In the genomic region with DNA sequence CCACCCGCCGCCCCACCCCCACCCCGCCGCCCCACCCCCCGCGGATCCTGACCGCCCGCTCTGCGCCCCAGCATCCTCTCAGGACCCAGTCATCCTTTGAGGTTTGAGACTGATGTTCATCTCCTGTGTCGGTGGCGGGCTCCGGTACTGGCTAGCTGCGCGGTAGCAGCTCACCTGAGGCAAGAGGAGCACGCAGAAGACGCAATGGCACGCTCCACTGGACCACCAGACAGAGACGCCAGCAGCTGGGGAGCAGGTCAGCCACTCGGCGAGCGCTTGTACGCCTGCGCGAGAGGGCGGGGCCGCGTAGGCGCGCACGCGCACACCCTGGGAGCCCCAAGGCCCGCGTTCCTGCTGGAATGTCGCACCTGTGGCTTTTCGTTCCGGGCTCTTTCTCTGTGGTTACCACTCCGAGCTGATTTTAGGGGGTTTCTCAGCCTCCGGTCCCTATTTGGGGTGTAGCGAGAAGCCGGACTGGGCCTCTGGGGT, we compare ENCODE assay signal across 8 mouse cellular contexts. TPM values are rescaled to one million over a fixed set of nuclear protein-coding genes. Genes with fewer than 3 reads are reported as not detected.
DNase-seq lines count a peak whose midpoint lies in the region; ATAC-seq and TF ChIP-seq lines count a peak whose summit lies in the region.

A gene (plus strand): TSS at position 305 of the 489 bp plus-strand sequence.

- no peaks in the 10 kb centered on the region for H3K9me3 ChIP-seq in forebrain, embryonic 15.5 days
- H3K9me3 ChIP-seq in lung, embryonic 14.5 days (ENCODE audit: low read depth, low read length), result no peaks in the 10 kb centered on the region

- TF ChIP-seq CTCF in layer of hippocampus, adult 2 months (conservative IDR thresholded peaks at IDR 0.05), result no peak
- no peak for TF ChIP-seq CTCF in lung, embryonic 14.5 days (IDR thresholded peaks at IDR 0.05; ENCODE audit: low read depth)
- TF ChIP-seq CTCF in olfactory bulb, adult 2 months (IDR thresholded peaks at IDR 0.05; ENCODE audit: insufficient read depth, low read depth, low read length), result no peak
- TF ChIP-seq CTCF in thymus, adult 2 months (IDR thresholded peaks at IDR 0.05; ENCODE audit: borderline replicate concordance, control insufficient read depth, extremely low read depth, insufficient read depth, low read length, poor library complexity), result no peak

- peak within 1 kb of the TSS; percentile 86 for H3K27ac ChIP-seq in forebrain, embryonic 15.5 days (replicated peaks)
- H3K27ac ChIP-seq in layer of hippocampus, adult 2 months, result peak within 1 kb of the TSS; percentile 94
- H3K27ac ChIP-seq in lung, embryonic 14.5 days (ENCODE audit: low read depth), result peak within 1 kb of the TSS; percentile 80
- peak within 1 kb of the TSS; percentile 36 for H3K27ac ChIP-seq in olfactory bulb, adult 2 months (ENCODE audit: insufficient read depth, low read depth, low read length)
- peak within 1 kb of the TSS; percentile 57; the same call in 1 of the 2 replicates for H3K27ac ChIP-seq in thymus, adult 2 months (ENCODE audit: control insufficient read depth, insufficient read depth, low read length)

- TF ChIP-seq POLR2A in olfactory bulb, adult 2 months (IDR thresholded peaks at IDR 0.05; ENCODE audit: insufficient read depth, low read depth, low read length), result peak; percentile 88
- peak; percentile 71 for TF ChIP-seq POLR2A in thymus, adult 2 months (IDR thresholded peaks at IDR 0.05; ENCODE audit: control insufficient read depth, extremely low read depth, insufficient read depth, low read length, poor library complexity)

- peak within 1 kb of the TSS; percentile 87 for H3K4me3 ChIP-seq in forebrain, embryonic 15.5 days
- H3K4me3 ChIP-seq in layer of hippocampus, adult 2 months, result peak within 1 kb of the TSS; percentile 97
- H3K4me3 ChIP-seq in lung, embryonic 14.5 days (ENCODE audit: low read depth, low read length), result peak within 1 kb of the TSS; percentile 73
- H3K4me3 ChIP-seq in olfactory bulb, adult 2 months (ENCODE audit: insufficient read depth, low read depth, low read length), result peak within 1 kb of the TSS; percentile 71
- peak within 1 kb of the TSS; percentile 87 for H3K4me3 ChIP-seq in thymus, adult 2 months (ENCODE audit: control insufficient read depth, insufficient read depth, low read length)

- DNase-seq in ES-CJ7 (ENCODE audit: low read depth, low spot score), result peak; percentile 97
- DNase-seq in cerebellum, adult 11 months, result peak; percentile 92
- DNase-seq in heart, postnatal 36 days, result peak; percentile 92 to 95
- DNase-seq in layer of hippocampus, adult 2 months (ENCODE audit: low spot score in 2 of 2), result peak; percentile 92 to 96
- peak; percentile 94 for DNase-seq in lung, embryonic 14.5 days
- DNase-seq in thymus, adult 2 months, result peak; percentile 92

- peak within 1 kb of the TSS; percentile 74 for H3K9ac ChIP-seq in forebrain, embryonic 15.5 days (replicated peaks)
- peak within 1 kb of the TSS; percentile 69 for H3K9ac ChIP-seq in lung, embryonic 14.5 days

- ATAC-seq in forebrain, embryonic 15.5 days (replicated peaks), result peak; percentile 96
- ATAC-seq in lung, embryonic 14.5 days (ENCODE audit: insufficient read depth), result peak; percentile 97

- H3K4me1 ChIP-seq in forebrain, embryonic 15.5 days, result peaks cover 30% of the 10 kb centered on the region
- peaks cover 7% of the 10 kb centered on the region for H3K4me1 ChIP-seq in lung, embryonic 14.5 days (ENCODE audit: insufficient read depth)
- peaks cover 14% of the 10 kb centered on the region for H3K4me1 ChIP-seq in olfactory bulb, adult 2 months (ENCODE audit: control insufficient read depth, insufficient read depth, low read length)
- H3K4me1 ChIP-seq in thymus, adult 2 months (replicated peaks; ENCODE audit: control insufficient read depth, insufficient read depth, low read length), result peaks cover 11% of the 10 kb centered on the region

- peak within 1 kb of the TSS; percentile 97 for H3K4me2 ChIP-seq in forebrain, embryonic 15.5 days (replicated peaks)
- peak within 1 kb of the TSS; percentile 94 for H3K4me2 ChIP-seq in lung, embryonic 14.5 days

- H3K36me3 ChIP-seq in forebrain, embryonic 15.5 days, result peaks cover 25% of the 10 kb centered on the region
- H3K36me3 ChIP-seq in lung, embryonic 14.5 days (ENCODE audit: insufficient read depth), result peaks cover 23% of the 10 kb centered on the region
- peaks cover 14% of the 10 kb centered on the region; the same call in 1 of the 2 replicates for H3K36me3 ChIP-seq in thymus, adult 2 months (ENCODE audit: control insufficient read depth, insufficient read depth, low read length)

- intact Hi-C loops in heart, postnatal 36 days (cut with DNase I), result loop anchor here (2.0 kb wide), 1 partner anchor 23 kb away; a partner anchor contains a TSS

- WGBS in forebrain, embryonic 15.5 days, result under 1% methylated on average over 32 of the region's 40 CpGs
- under 1% methylated on average over 31 of the region's 40 CpGs for WGBS in lung, embryonic 14.5 days
- under 1% methylated on average over 38 of the region's 40 CpGs for WGBS in olfactory bulb, adult 2 months
- WGBS in thymus, adult 2 months, result under 1% methylated on average over 37 of the region's 40 CpGs

- H3K27me3 ChIP-seq in forebrain, embryonic 15.5 days, result no peaks in the 10 kb centered on the region
- H3K27me3 ChIP-seq in lung, embryonic 14.5 days (ENCODE audit: insufficient read depth, low read length), result no peaks in the 10 kb centered on the region
- no peaks in the 10 kb centered on the region for H3K27me3 ChIP-seq in thymus, adult 2 months (ENCODE audit: control insufficient read depth, insufficient read depth, low read length)

RNA-seq across cellular contexts. Expression of the gene that starts here (rescaled TPM):
- 13.9 TPM in 2 replicates for polyA plus RNA-seq in forebrain, embryonic 15.5 days (2015; fragmentation: Nextera tagmentation; extraction: Ambion mirVana)
- total RNA-seq in heart, postnatal 36 days (2021), result 10 to 100 TPM; 10.8 TPM
- total RNA-seq in layer of hippocampus, adult 2 months (2021), result 10 to 100 TPM; 27.0 to 28.0 TPM
- 11.5 and 11.7 TPM in 2 replicates for polyA plus RNA-seq in lung, embryonic 14.5 days (2014; fragmentation: Nextera tagmentation; extraction: Ambion mirVana)
- not detected in 2 replicates for polyA plus RNA-seq in olfactory bulb, adult 2 months (2012; ENCODE audit: insufficient read depth, insufficient read length, low replicate concordance, missing spikeins)
- 16.4 and 16.9 TPM in 2 replicates for polyA plus RNA-seq in thymus, adult 2 months (2012; rRNA removed)

Comparison
In these comparisons a context has a peak if more than half of its experiments do, and no peak if none do; other contexts are left out.
1. Peak in every context shown above with its lines: DNase-seq, ATAC-seq, H3K4me3 ChIP-seq and H3K27ac ChIP-seq.
2. RNA of the gene that starts here (polyA plus RNA-seq): 16.4 to 16.9 TPM in thymus, adult 2 months, 13.9 TPM in forebrain, embryonic 15.5 days and 11.5 to 11.7 TPM in lung, embryonic 14.5 days; not detected in olfactory bulb, adult 2 months; every median in the first group is over 10 times any median in the second.
3. H3K27ac ChIP-seq: peak in every context shown above with its lines; median percentile 94 in layer of hippocampus, adult 2 months; 86 in forebrain, embryonic 15.5 days; 80 in lung, embryonic 14.5 days; 57 in thymus, adult 2 months; 36 in olfactory bulb, adult 2 months.